Mouse (Mus musculus) heart, adult 2 months (tissue): ENCODE measurements around the gene Trim32.

ENCODE experiments used
- CTCF ChIP-seq: fragments of 200-600 bp; IDR thresholded peaks from 2 replicates; pipeline ENCODE4 v1.8.1; 2022; ENCODE audit warnings: antibody characterized with exemption, mild to moderate bottlenecking, moderate library complexity
- POLR2A ChIP-seq: fragments of 200-500 bp; IDR thresholded peaks from 2 replicates; pipeline ENCODE4 v1.6.1; 2011; ENCODE audit warnings: mild to moderate bottlenecking, low read depth, low read length, control low read depth; ENCODE audit not compliant: insufficient read depth

DNA sequence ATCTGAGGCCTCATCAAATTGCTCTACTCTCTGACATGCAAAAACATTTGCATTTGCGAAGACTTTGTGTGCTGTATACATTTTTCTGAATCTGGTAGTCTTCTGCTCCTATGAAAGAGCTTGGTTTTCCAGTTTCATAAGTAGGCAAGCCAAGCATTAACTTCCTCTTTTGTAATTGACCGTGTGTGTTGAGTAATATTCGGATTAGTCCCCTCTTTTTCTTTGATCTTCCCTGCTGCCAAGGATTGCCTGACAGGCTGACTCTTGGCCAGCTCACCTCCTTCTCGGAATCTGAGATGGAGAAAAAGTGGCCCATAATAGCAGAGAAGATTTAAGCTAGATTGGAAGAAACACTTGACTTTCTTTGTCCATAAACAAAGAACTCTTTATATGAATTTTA, 39.3 kb upstream of the Trim32 start:
- TF ChIP-seq POLR2A (no peak), CTCF (no peak)
